8 mouse cellular contexts compared by ENCODE assay signal in the genomic region with DNA sequence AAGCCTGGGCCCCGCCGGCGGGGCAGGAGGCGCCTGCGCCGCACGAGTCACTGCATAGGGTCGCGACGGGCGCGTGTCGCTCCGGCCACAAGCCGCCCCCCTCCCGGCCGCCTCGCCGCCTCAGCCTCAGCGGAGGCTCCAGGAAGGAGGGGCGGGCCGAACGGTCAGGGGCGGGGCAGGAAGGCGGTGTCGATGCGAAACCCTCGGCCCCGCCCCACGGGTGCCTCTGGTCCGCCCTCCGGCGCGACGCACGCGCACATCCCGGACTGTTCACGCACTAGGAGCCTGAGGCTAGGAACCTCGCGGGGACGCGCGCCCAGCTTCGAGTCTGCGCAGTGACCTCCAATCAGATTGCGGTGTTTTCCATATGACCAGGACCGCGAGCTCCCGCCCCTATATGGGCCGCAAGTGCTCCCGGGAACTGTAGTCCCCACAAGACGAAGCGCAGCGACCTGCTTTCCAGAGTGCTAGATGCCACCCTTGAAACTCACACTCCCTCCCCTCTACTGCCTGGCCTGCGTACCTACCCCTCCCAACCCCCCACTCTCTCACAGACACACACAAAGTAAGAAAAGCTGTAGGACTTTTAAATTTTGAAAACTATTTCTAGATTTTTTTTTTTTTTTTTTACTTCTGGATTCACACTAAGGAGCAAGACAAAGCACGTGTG. TPM values are rescaled to one million over a fixed set of nuclear protein-coding genes. Genes with fewer than 3 reads are reported as not detected.
DNase-seq lines count a peak whose midpoint lies in the region; ATAC-seq and TF ChIP-seq lines count a peak whose summit lies in the region.

Gene Ralgapa2, minus strand, starts transcription at position 434 of the 670 bp plus-strand sequence.

- H3K36me3 ChIP-seq in hindbrain, postnatal 0 days (ENCODE audit: insufficient read depth, low read length) = no peaks in the 10 kb centered on the region

- H3K27ac ChIP-seq in gastrocnemius, adult 2 months = peak within 1 kb of the TSS; percentile 95
- peak within 1 kb of the TSS; percentile 72 for H3K27ac ChIP-seq in hindbrain, postnatal 0 days
- peak within 1 kb of the TSS; percentile 83 for H3K27ac ChIP-seq in left cerebral cortex, adult 2 months

- peak within 1 kb of the TSS; percentile 75 for H3K9ac ChIP-seq in hindbrain, postnatal 0 days (replicated peaks; ENCODE audit: low read length)

- intact Hi-C loops in gastrocnemius, adult 2 months (cut with DNase I) = loop anchor here (5.0 to 10.0 kb wide), 3 partner anchors 345 to 1915 kb away; partner anchors contain the start of genes Dtd1, Kiz and Xrn2
- intact Hi-C loops in left cerebral cortex, adult 2 months (cut with DNase I) = loop anchor here (5.0 kb wide), 2 partner anchors 40 to 575 kb away; partner anchors contain the start of gene Crnkl1

- H3K4me2 ChIP-seq in hindbrain, postnatal 0 days (ENCODE audit: low read depth, low read length) = peak within 1 kb of the TSS; percentile 83

- DNase-seq in ZHBTc4 (ENCODE audit: low read depth, low spot score) = peak; percentile 100
- peak; percentile 100 for DNase-seq in gastrocnemius, adult 2 months
- DNase-seq in hindbrain, postnatal 0 days (ENCODE audit: low spot score) = peak; percentile 100
- peak; percentile 97 to 100 for DNase-seq in left cerebral cortex, adult 2 months (ENCODE audit: extremely low spot score in 1 of 2, low spot score in 2 of 2)
- peak; percentile 99 to 100 for DNase-seq in right cerebral cortex, adult 2 months (ENCODE audit: low spot score in 2 of 2)
- peak; percentile 99 for DNase-seq in urinary bladder, postnatal 14 days (ENCODE audit: low spot score)

- no peak for TF ChIP-seq CTCF in gastrocnemius, adult 2 months (IDR thresholded peaks at IDR 0.05)
- no peak for TF ChIP-seq CTCF in hindbrain, postnatal 0 days (IDR thresholded peaks at IDR 0.05; ENCODE audit: low read depth)
- TF ChIP-seq CTCF in left cerebral cortex, adult 2 months (IDR thresholded peaks at IDR 0.05) = no peak

- peak within 1 kb of the TSS; percentile 98 for H3K4me3 ChIP-seq in gastrocnemius, adult 2 months
- H3K4me3 ChIP-seq in hindbrain, postnatal 0 days (ENCODE audit: low read length) = peak within 1 kb of the TSS; percentile 78
- peak within 1 kb of the TSS; percentile 89 for H3K4me3 ChIP-seq in left cerebral cortex, adult 2 months

- no peaks in the 10 kb centered on the region for H3K9me3 ChIP-seq in hindbrain, postnatal 0 days (ENCODE audit: low read length)

- under 1% methylated on average over 51 of the region's 57 CpGs for WGBS in hindbrain, postnatal 0 days

- peak; percentile 94 for ATAC-seq in common myeloid progenitor, adult 5-6 weeks (replicated peaks; ENCODE audit: low read depth, poor library complexity, severe bottlenecking)
- ATAC-seq in hindbrain, postnatal 0 days = peak; percentile 99
- peak; percentile 87 for ATAC-seq in megakaryocyte, adult 5-6 weeks (ENCODE audit: poor library complexity, severe bottlenecking)

- no peaks in the 10 kb centered on the region for H3K27me3 ChIP-seq in hindbrain, postnatal 0 days (ENCODE audit: insufficient read depth, low read length)

- H3K4me1 ChIP-seq in hindbrain, postnatal 0 days (ENCODE audit: insufficient read depth, low read length) = 0 out of 2 replicates have a peak, but pooled peaks cover 4% of the 10 kb centered on the region

RNA-seq across cellular contexts. Expression of gene Ralgapa2, which starts in this region (rescaled TPM):
- 24.2 and 28.2 TPM in 2 replicates for total RNA-seq in common myeloid progenitor, adult 5-6 weeks (2017)
- 1 to 10 TPM; 5.8 to 9.6 TPM for total RNA-seq in gastrocnemius, adult 2 months (2021)
- 16.2 and 29.0 TPM in 2 replicates for total RNA-seq in hindbrain, postnatal 0 days (2014; rRNA removed)
- 9.5 and 9.9 TPM in 2 replicates for polyA plus RNA-seq in hindbrain, postnatal 0 days (2015; fragmentation: Nextera tagmentation; extraction: Ambion mirVana)
- total RNA-seq in left cerebral cortex, adult 2 months (2021) = 10 to 100 TPM; 21.7 to 22.7 TPM
- 13.3 and 17.0 TPM in 2 replicates for total RNA-seq in megakaryocyte, adult 5-6 weeks (2015)
- 9.3 and 10.7 TPM in 2 replicates for total RNA-seq in megakaryocyte, adult 5-6 weeks (2017)

Comparison
In these comparisons a context has a peak if more than half of its experiments do, and no peak if none do; other contexts are left out.
1. Peak in every context shown above with its lines: DNase-seq, ATAC-seq, H3K4me3 ChIP-seq and H3K27ac ChIP-seq.